ENCODE assay signal across 31 mouse cellular contexts in genomic region chr1:177016729-177017128, GRCm38 (mm10).
A peak's percentile ranks its signal among the peaks of the same experiment; 100 is the strongest.
DNase-seq lines count a peak whose midpoint lies in the region; ATAC-seq and TF ChIP-seq lines count a peak whose summit lies in the region.
"Had no signal": no experiment of that assay in that cellular context is flagged by ENCODE, and none has a peak within 500 bp of the region (broad histone marks: within the 10 kb centered on the region; RNA-seq: fewer than 3 reads in every experiment).

No protein-coding gene starts in this region.

- H3K36me3 ChIP-seq in intestine, embryonic 14.5 days (ENCODE audit: control insufficient read depth, insufficient read depth, low read length), result peaks cover 2% of the 10 kb centered on the region; the same call in 1 of the 2 replicates
- peaks cover 13% of the 10 kb centered on the region; the same call in 1 of the 2 replicates for H3K36me3 ChIP-seq in intestine, postnatal 0 days (ENCODE audit: control insufficient read depth, insufficient read depth)
- H3K36me3 ChIP-seq in forebrain, embryonic 13.5 days (ENCODE audit: poor library complexity, severe bottlenecking), result peaks cover 6% of the 10 kb centered on the region; the same call in 1 of the 2 replicates
- no peaks in the 10 kb centered on the region; the same call in 1 of the 2 replicates for H3K36me3 ChIP-seq in forebrain, embryonic 16.5 days (ENCODE audit: control insufficient read depth, insufficient read depth)
- no peaks in the 10 kb centered on the region for H3K36me3 ChIP-seq in myocyte (ENCODE audit: control insufficient read depth, insufficient read depth)
- H3K36me3 ChIP-seq: embryonic facial prominence, embryonic 15.5 days; heart, embryonic 12.5 days; hindbrain, embryonic 15.5 days; intestine, embryonic 15.5 days; liver, embryonic 12.5 days; midbrain, embryonic 13.5 days had no signal

- no peak overlapping the region for H3K4me3 ChIP-seq in intestine, embryonic 14.5 days (ENCODE audit: low read depth, low read length)
- H3K4me3 ChIP-seq in intestine, postnatal 0 days (ENCODE audit: low read depth, low read length), result no peak overlapping the region
- H3K4me3 ChIP-seq in forebrain, embryonic 13.5 days, result no peak overlapping the region
- H3K4me3 ChIP-seq in forebrain, embryonic 16.5 days (replicated peaks; ENCODE audit: low read length), result no peak overlapping the region
- no peak overlapping the region for H3K4me3 ChIP-seq in myocyte
- H3K4me3 ChIP-seq: embryonic facial prominence, embryonic 10.5 days; embryonic facial prominence, embryonic 15.5 days; heart, adult 2 months; heart, embryonic 12.5 days; hindbrain, embryonic 15.5 days; intestine, embryonic 15.5 days; liver, embryonic 12.5 days; megakaryocyte, embryonic 14.5 days; midbrain, embryonic 13.5 days had no signal

- H3K79me2 ChIP-seq in myocyte (ENCODE audit: control insufficient read depth, insufficient read depth), result no peaks in the 10 kb centered on the region

- no peak overlapping the region for H3K27ac ChIP-seq in intestine, embryonic 14.5 days (ENCODE audit: low read depth)
- H3K27ac ChIP-seq in intestine, postnatal 0 days (ENCODE audit: low read depth, low read length), result no peak overlapping the region
- no peak overlapping the region for H3K27ac ChIP-seq in forebrain, embryonic 13.5 days
- peak overlapping the region; percentile 71 for H3K27ac ChIP-seq in forebrain, embryonic 16.5 days (ENCODE audit: low read length)
- H3K27ac ChIP-seq: embryonic facial prominence, embryonic 10.5 days; embryonic facial prominence, embryonic 15.5 days; heart, adult 2 months; hindbrain, embryonic 15.5 days; intestine, embryonic 15.5 days; kidney, postnatal 0 days; liver, embryonic 12.5 days; stomach, postnatal 0 days had no signal

- TF ChIP-seq POLR2A in myocyte (IDR thresholded peaks at IDR 0.05; ENCODE audit: insufficient read length, low read depth), result no peak

- H3K9ac ChIP-seq in intestine, embryonic 14.5 days (ENCODE audit: low read length), result no peak overlapping the region
- no peak overlapping the region for H3K9ac ChIP-seq in intestine, postnatal 0 days (ENCODE audit: low read depth, low read length)
- H3K9ac ChIP-seq in forebrain, embryonic 13.5 days, result peak overlapping the region; percentile 30; the same call in 1 of the 2 replicates
- H3K9ac ChIP-seq in forebrain, embryonic 16.5 days (replicated peaks; ENCODE audit: low read depth, low read length), result no peak overlapping the region
- H3K9ac ChIP-seq: embryonic facial prominence, embryonic 15.5 days; heart, embryonic 12.5 days; hindbrain, embryonic 15.5 days; intestine, embryonic 15.5 days; liver, embryonic 12.5 days; liver, postnatal 0 days; midbrain, embryonic 13.5 days had no signal

- no peak overlapping the region for H3ac ChIP-seq in myocyte (ENCODE audit: control insufficient read depth, insufficient read length)

- peak; percentile 43 for DNase-seq in intestine, embryonic 14.5 days (ENCODE audit: low spot score)
- DNase-seq in right cerebral cortex, adult 2 months (ENCODE audit: low spot score in 2 of 2), result no peak
- no peak for DNase-seq in cerebellum, postnatal 25 days
- DNase-seq: adrenal gland, adult 2 months; adrenal gland, postnatal 36 days; cerebellum, adult 18-20 months; cerebellum, postnatal 14 days; gastrocnemius, postnatal 36 days; heart, adult 2 months; kidney, adult 8-10 months; kidney, postnatal 4 days; liver, postnatal 0 days; lung, postnatal 36 days; right cerebral cortex, adult 18-20 months; right cerebral cortex, postnatal 4 days; thymus, adult 18-20 months; thymus, postnatal 36 days had no signal

- TF ChIP-seq CTCF in intestine, postnatal 0 days (IDR thresholded peaks at IDR 0.05; ENCODE audit: low read depth), result no peak

- no peak overlapping the region for H3K4me2 ChIP-seq in intestine, embryonic 14.5 days (ENCODE audit: low read length)
- H3K4me2 ChIP-seq in intestine, postnatal 0 days (replicated peaks; ENCODE audit: low read depth), result no peak overlapping the region
- H3K4me2 ChIP-seq in forebrain, embryonic 13.5 days, result no peak overlapping the region
- no peak overlapping the region for H3K4me2 ChIP-seq in forebrain, embryonic 16.5 days (ENCODE audit: low read length)
- no peak overlapping the region for H3K4me2 ChIP-seq in myocyte (ENCODE audit: low read depth)
- H3K4me2 ChIP-seq: embryonic facial prominence, embryonic 15.5 days; heart, embryonic 12.5 days; hindbrain, embryonic 15.5 days; intestine, embryonic 15.5 days; liver, embryonic 12.5 days; midbrain, embryonic 13.5 days had no signal

- no peak for ATAC-seq in intestine, embryonic 14.5 days (replicated peaks; ENCODE audit: low FRiP score, low TSS enrichment, low read depth)
- ATAC-seq in intestine, postnatal 0 days, result no peak
- ATAC-seq in forebrain, embryonic 13.5 days, result no peak
- ATAC-seq in forebrain, embryonic 16.5 days, result no peak
- ATAC-seq: intestine, embryonic 15.5 days; liver, embryonic 12.5 days; liver, postnatal 0 days; midbrain, embryonic 13.5 days had no signal

- WGBS in intestine, embryonic 14.5 days, result 79% methylated on average over 2 of the region's 2 CpGs
- WGBS in intestine, postnatal 0 days, result 90% methylated on average over 2 of the region's 2 CpGs
- 89% methylated on average over 2 of the region's 2 CpGs for WGBS in forebrain, embryonic 13.5 days
- 83% methylated on average over 2 of the region's 2 CpGs for WGBS in forebrain, embryonic 16.5 days

- peaks cover 6% of the 10 kb centered on the region for H3K4me1 ChIP-seq in intestine, embryonic 14.5 days (replicated peaks; ENCODE audit: control insufficient read depth, insufficient read depth, low read length)
- H3K4me1 ChIP-seq in intestine, postnatal 0 days (replicated peaks; ENCODE audit: control insufficient read depth, insufficient read depth, low read length), result 0 out of 2 replicates have a peak, but pooled peaks cover 8% of the 10 kb centered on the region
- peaks cover 40% of the 10 kb centered on the region for H3K4me1 ChIP-seq in forebrain, embryonic 13.5 days
- H3K4me1 ChIP-seq in forebrain, embryonic 16.5 days (replicated peaks; ENCODE audit: control insufficient read depth, insufficient read depth, low read length), result peaks cover 25% of the 10 kb centered on the region

- no peaks in the 10 kb centered on the region for H3K27me3 ChIP-seq in intestine, embryonic 14.5 days (replicated peaks; ENCODE audit: control insufficient read depth, insufficient read depth, low read length)
- H3K27me3 ChIP-seq in intestine, postnatal 0 days (replicated peaks; ENCODE audit: control insufficient read depth, insufficient read depth, low read length), result no peaks in the 10 kb centered on the region
- no peaks in the 10 kb centered on the region for H3K27me3 ChIP-seq in forebrain, embryonic 13.5 days
- H3K27me3 ChIP-seq in forebrain, embryonic 16.5 days (replicated peaks; ENCODE audit: control insufficient read depth, insufficient read depth, low read length), result no peaks in the 10 kb centered on the region
- H3K27me3 ChIP-seq in myocyte (ENCODE audit: control insufficient read depth, insufficient read depth, insufficient read length), result no peaks in the 10 kb centered on the region
- H3K27me3 ChIP-seq: embryonic facial prominence, embryonic 15.5 days; heart, embryonic 12.5 days; hindbrain, embryonic 15.5 days; intestine, embryonic 15.5 days; liver, embryonic 12.5 days; megakaryocyte, embryonic 14.5 days; midbrain, embryonic 13.5 days had no signal

- H3K9me3 ChIP-seq in intestine, embryonic 14.5 days (ENCODE audit: control insufficient read depth, low read length), result no peaks in the 10 kb centered on the region
- H3K9me3 ChIP-seq in intestine, postnatal 0 days (ENCODE audit: control insufficient read depth), result no peaks in the 10 kb centered on the region
- no peaks in the 10 kb centered on the region for H3K9me3 ChIP-seq in forebrain, embryonic 13.5 days (replicated peaks)
- H3K9me3 ChIP-seq in forebrain, embryonic 16.5 days (ENCODE audit: control insufficient read depth, low read length), result no peaks in the 10 kb centered on the region
- H3K9me3 ChIP-seq: embryonic facial prominence, embryonic 10.5 days; embryonic facial prominence, embryonic 15.5 days; heart, embryonic 12.5 days; hindbrain, embryonic 15.5 days; intestine, embryonic 15.5 days; liver, embryonic 12.5 days; megakaryocyte, embryonic 14.5 days; midbrain, embryonic 13.5 days had no signal

TF ChIP-seq in myocyte, 11 proteins besides CTCF, POLR2A, EP300 and RAD21:
- TF ChIP-seq TCF3 (IDR thresholded peaks at IDR 0.05; ENCODE audit: insufficient read length, low read depth) (no peak), E2F4 (IDR thresholded peaks at IDR 0.05; ENCODE audit: insufficient read depth) (no peak), TCF12 (IDR thresholded peaks at IDR 0.05; ENCODE audit: insufficient read depth, poor library complexity, severe bottlenecking) (no peak), CEBPB (IDR thresholded peaks at IDR 0.05; ENCODE audit: insufficient read depth, poor library complexity, severe bottlenecking) (no peak), POLR2AphosphoS2 (IDR thresholded peaks at IDR 0.05; ENCODE audit: insufficient read length, low read depth) (no peak), MYOG (IDR thresholded peaks at IDR 0.05; ENCODE audit: control insufficient read depth in 1 of 3, insufficient read depth in 1 of 3, insufficient read length in 2 of 3, low read depth in 2 of 3) (peak in 1 of 3 experiments; percentile 67), MYOD1 (IDR thresholded peaks at IDR 0.05; ENCODE audit: control insufficient read depth in 1 of 3, insufficient read length in 2 of 3, low read depth in 2 of 3) (peak in 2 of 3 experiments; percentile 43 to 58), MAX (IDR thresholded peaks at IDR 0.05; ENCODE audit: low read depth) (no peak), REST (IDR thresholded peaks at IDR 0.05; ENCODE audit: insufficient read depth, insufficient read length) (no peak)
